Mouse (Mus musculus): ENCODE measurements around the gene Gpm6b.

DNA sequence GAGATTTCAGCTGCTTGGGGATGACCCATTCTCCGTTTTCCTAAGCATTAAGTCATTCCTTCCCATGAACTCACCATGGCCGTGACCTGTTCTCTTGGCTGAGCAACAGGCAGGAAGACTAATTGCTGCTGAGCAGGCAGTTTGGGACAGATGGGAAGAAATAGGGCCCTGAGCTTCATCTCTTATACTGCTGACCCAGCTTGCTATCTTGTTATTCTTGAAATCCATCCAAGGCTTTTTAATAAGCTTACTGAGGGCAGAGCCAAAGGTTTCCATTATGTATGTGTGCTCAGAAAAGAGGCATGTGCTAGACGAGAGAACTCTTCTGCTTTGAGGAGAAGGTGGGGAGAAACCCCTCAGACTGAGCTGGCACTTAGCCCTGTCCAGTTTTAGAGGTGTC is 146.2 kb downstream of the Gpm6b start:
- TF ChIP-seq CTCF (IDR thresholded peaks at IDR 0.05; ENCODE audit: low read depth, low read length) = no peak
- no peak for TF ChIP-seq TAL1 (conservative IDR thresholded peaks at IDR 0.05; ENCODE audit: low read depth, low read length)
- no peak for TF ChIP-seq GATA1 (IDR thresholded peaks at IDR 0.05; ENCODE audit: borderline replicate concordance, low read length)
- TF ChIP-seq GATA2 (IDR thresholded peaks at IDR 0.05; ENCODE audit: borderline replicate concordance, low read depth, low read length) = no peak
- no peak for TF ChIP-seq POLR2AphosphoS5 (IDR thresholded peaks at IDR 0.05; ENCODE audit: insufficient replicate concordance, low read depth, low read length)
